Mouse (Mus musculus) cerebellum, adult 2 months (tissue): ENCODE measurements at regions not wholly inside any gene's neighbourhood (a gene's known extent, or its start where the extent isn't known, plus 50 kb on each side); places are given as distances from the start of the nearest gene placed in this dataset.
A peak's percentile ranks its signal among the peaks of the same experiment; 100 is the strongest.

Experiments
- DNase-seq, 2 experiments: peaks; one replicate each; pipeline ENCODE4 v3.0.0; 2021
- H3K27ac ChIP-seq: fragments of 200-500 bp; 2 replicates; pipeline ENCODE4 v1.5.1; 2012; ENCODE audit warnings: low read length, control low read depth, inconsistent platforms; ENCODE audit not compliant: insufficient read depth
- H3K27me3 ChIP-seq: fragments of 200-500 bp; 2 replicates; pipeline ENCODE4 v1.6.1; 2012; ENCODE audit warnings: inconsistent platforms, mild to moderate bottlenecking, low read length, moderate library complexity; ENCODE audit not compliant: control insufficient read depth, insufficient read depth
- H3K4me1 ChIP-seq: fragments of 200-500 bp; 2 replicates; pipeline ENCODE4 v1.6.1; 2011; ENCODE audit warnings: low read length; ENCODE audit not compliant: control insufficient read depth, insufficient read depth
- H3K4me3 ChIP-seq: fragments of 200-500 bp; replicated peaks from 2 replicates; pipeline ENCODE3; 2011; ENCODE audit warnings: mild to moderate bottlenecking, low read depth, low read length, control low read depth; ENCODE audit not compliant: insufficient read depth
- CTCF ChIP-seq: fragments of 200-500 bp; IDR thresholded peaks from 2 replicates; pipeline ENCODE4 v1.5.1; 2011; ENCODE audit warnings: low read depth, mild to moderate bottlenecking, control low read depth, low read length, moderate library complexity, borderline replicate concordance; ENCODE audit not compliant: insufficient read depth
- POLR2A ChIP-seq: fragments of 200-500 bp; IDR thresholded peaks from 2 replicates; pipeline ENCODE4 v1.6.1; 2011; ENCODE audit warnings: low read length, control low read depth, borderline replicate concordance; ENCODE audit not compliant: insufficient read depth
- WGBS: fragments of 180-500 bp; shearing (Covaris S2); methylation state at CpG from one replicate; pipeline ENCODE4 v1.1.7; 2018; 5-methylcytosine and 5-hydroxymethylcytosine counted together

GRCm38 (mm10) chr5:72245382-72245781 is 77.4 kb upstream of the Commd8 start:
- 95% methylated on average over 5 of the region's 5 CpGs for WGBS
- Histone ChIP-seq H3K4me1 (no peaks in the 10 kb centered on the region), H3K4me3 (no peak overlapping the region), H3K27me3 (no peaks in the 10 kb centered on the region), H3K27ac (no peak overlapping the region)
- DNase-seq, result no peak
- TF ChIP-seq CTCF, result no peak

GRCm38 (mm10) chr5:72244134-72244533 is 76.1 kb upstream of the Commd8 start:
- Histone ChIP-seq H3K4me3 (no peak overlapping the region), H3K27me3 (no peaks in the 10 kb centered on the region), H3K4me1 (no peaks in the 10 kb centered on the region), H3K27ac (no peak overlapping the region)
- DNase-seq, result peak; percentile 59 to 68
- TF ChIP-seq POLR2A (no peak), CTCF (no peak)
- 14% methylated on average over 3 of the region's 3 CpGs for WGBS

- 62% methylated on average over 3 of the region's 3 CpGs for WGBS
- no peaks in the 10 kb centered on the region for H3K27me3 ChIP-seq
- no peaks in the 10 kb centered on the region for H3K4me1 ChIP-seq
- DNase-seq, result no peak
- H3K27ac ChIP-seq, result no peak overlapping the region
- no peak overlapping the region for H3K4me3 ChIP-seq
- no peak for TF ChIP-seq POLR2A
- no peak for TF ChIP-seq CTCF
Observed at GRCm38 (mm10) chr5:72242981-72243380, 75.0 kb upstream of the Commd8 start.

GRCm38 (mm10) chr5:72241451-72241850 is 73.5 kb upstream of the Commd8 start:
- no peaks in the 10 kb centered on the region for H3K4me1 ChIP-seq
- H3K27ac ChIP-seq, result no peak overlapping the region
- H3K27me3 ChIP-seq, result no peaks in the 10 kb centered on the region
- no peak overlapping the region for H3K4me3 ChIP-seq
- 90% methylated on average over 3 of the region's 3 CpGs for WGBS
- no peak for DNase-seq
- no peak for TF ChIP-seq CTCF
- TF ChIP-seq POLR2A, result no peak

GRCm38 (mm10) chr5:72240271-72240670 is 72.3 kb upstream of the Commd8 start:
- H3K4me3 ChIP-seq, result no peak overlapping the region
- H3K27ac ChIP-seq, result no peak overlapping the region
- H3K4me1 ChIP-seq, result no peaks in the 10 kb centered on the region
- H3K27me3 ChIP-seq, result no peaks in the 10 kb centered on the region
- TF ChIP-seq POLR2A (no peak), CTCF (no peak)
- 63% methylated on average over 7 of the region's 7 CpGs for WGBS
- DNase-seq, result no peak

- WGBS, result 94% methylated on average over 5 of the region's 5 CpGs
- TF ChIP-seq POLR2A (no peak), CTCF (no peak)
- H3K27me3 ChIP-seq, result no peaks in the 10 kb centered on the region
- no peaks in the 10 kb centered on the region for H3K4me1 ChIP-seq
- H3K4me3 ChIP-seq, result no peak overlapping the region
- no peak overlapping the region for H3K27ac ChIP-seq
- DNase-seq, result no peak
Observed at GRCm38 (mm10) chr5:72227002-72227401, 59.0 kb upstream of the Commd8 start.

GRCm38 (mm10) chr5:72225576-72226298 is 57.7 kb upstream of the Commd8 start:
- Histone ChIP-seq H3K27ac (no peak overlapping the region), H3K4me1 (no peaks in the 10 kb centered on the region), H3K27me3 (no peaks in the 10 kb centered on the region), H3K4me3 (no peak overlapping the region)
- no peak for TF ChIP-seq CTCF
- no peak for TF ChIP-seq POLR2A
- WGBS, result 79% methylated on average over 13 of the region's 13 CpGs
- no peak for DNase-seq

GRCm38 (mm10) chr5:72225056-72225455 is 57.1 kb upstream of the Commd8 start:
- WGBS, result 88% methylated on average over 7 of the region's 7 CpGs
- Histone ChIP-seq H3K27me3 (no peaks in the 10 kb centered on the region), H3K4me1 (no peaks in the 10 kb centered on the region), H3K4me3 (no peak overlapping the region), H3K27ac (no peak overlapping the region)
- TF ChIP-seq CTCF (no peak), POLR2A (no peak)
- no peak for DNase-seq
